In the genomic region with DNA sequence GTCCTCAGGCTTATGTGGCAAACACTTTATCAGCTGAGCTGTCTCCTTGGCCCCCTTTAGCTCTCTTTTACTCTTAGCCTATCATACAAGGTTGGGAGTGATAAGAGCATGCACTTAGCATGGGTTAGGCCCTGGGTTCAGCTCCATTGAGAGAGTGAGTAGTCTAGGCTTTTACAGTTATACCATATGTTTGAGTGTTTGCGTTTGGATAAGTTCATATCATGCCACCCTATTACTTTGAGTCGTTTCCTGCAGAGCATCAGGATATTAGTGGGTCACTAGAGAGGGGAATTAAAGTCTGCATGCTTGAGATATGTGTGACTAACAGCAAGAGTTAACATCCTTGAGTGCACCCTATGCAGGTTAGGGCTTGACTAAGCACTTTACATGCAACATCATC, we compare ENCODE assay signal across 22 mouse cellular contexts. TPM values are rescaled to one million over a fixed set of nuclear protein-coding genes. Genes with fewer than 3 reads are reported as not detected.
DNase-seq lines count a peak whose midpoint lies in the region; ATAC-seq and TF ChIP-seq lines count a peak whose summit lies in the region.
"Had no signal": no experiment of that assay in that cellular context is flagged by ENCODE, and none has a peak within 500 bp of the region (broad histone marks: within the 10 kb centered on the region; RNA-seq: fewer than 3 reads in every experiment).

No protein-coding gene starts in this region.

- WGBS in heart, embryonic 10.5 days = 92% methylated on average over 2 of the region's 2 CpGs
- 28% methylated on average over 2 of the region's 2 CpGs for WGBS in liver, embryonic 12.5 days (ENCODE audit: insufficient replicate concordance)
- WGBS in liver, embryonic 14.5 days (ENCODE audit: insufficient replicate concordance) = 23% methylated on average over 2 of the region's 2 CpGs

- H3K36me3 ChIP-seq in heart, embryonic 10.5 days = peaks cover 77% of the 10 kb centered on the region
- H3K36me3 ChIP-seq in liver, embryonic 12.5 days = peaks cover 86% of the 10 kb centered on the region
- peaks cover 32% of the 10 kb centered on the region for H3K36me3 ChIP-seq in liver, embryonic 14.5 days (replicated peaks; ENCODE audit: control insufficient read depth, insufficient read depth, low read depth)

- TF ChIP-seq CTCF in liver, embryonic 14.5 days (IDR thresholded peaks at IDR 0.05; ENCODE audit: low read depth) = no peak

- peaks cover 6% of the 10 kb centered on the region for H3K4me1 ChIP-seq in heart, embryonic 10.5 days
- peaks cover 45% of the 10 kb centered on the region for H3K4me1 ChIP-seq in liver, embryonic 12.5 days
- H3K4me1 ChIP-seq in liver, embryonic 14.5 days (replicated peaks; ENCODE audit: control insufficient read depth in 2 of 2, insufficient read depth in 2 of 2, low read length in 1 of 2) = peaks cover 0 to 11% of the 10 kb centered on the region in 2 experiments; a peak in 2 of 4 replicates

- no peaks in the 10 kb centered on the region for H3K9me3 ChIP-seq in heart, embryonic 10.5 days
- H3K9me3 ChIP-seq in liver, embryonic 12.5 days (replicated peaks) = no peaks in the 10 kb centered on the region
- H3K9me3 ChIP-seq in liver, embryonic 14.5 days (ENCODE audit: control insufficient read depth, low read length) = no peaks in the 10 kb centered on the region
- H3K9me3 ChIP-seq: embryonic facial prominence, embryonic 10.5 days; forebrain, embryonic 13.5 days; heart, embryonic 12.5 days; hindbrain, embryonic 12.5 days had no signal

- no peak overlapping the region for H3K4me3 ChIP-seq in heart, embryonic 10.5 days
- no peak overlapping the region for H3K4me3 ChIP-seq in liver, embryonic 12.5 days
- no peak overlapping the region for H3K4me3 ChIP-seq in liver, embryonic 14.5 days (ENCODE audit: insufficient read depth in 1 of 2, low read depth in 2 of 2, low read length in 2 of 2)
- H3K4me3 ChIP-seq: embryonic facial prominence, embryonic 10.5 days; forebrain, embryonic 13.5 days; heart, adult 2 months; heart, embryonic 12.5 days; hindbrain, embryonic 12.5 days had no signal

- peak; percentile 84 for ATAC-seq in liver, embryonic 12.5 days
- peak; percentile 84 for ATAC-seq in liver, embryonic 14.5 days (ENCODE audit: insufficient read depth)
- peak; percentile 85 for ATAC-seq in megakaryocyte-erythroid progenitor cell, adult 5-6 weeks (replicated peaks; ENCODE audit: low FRiP score, low TSS enrichment, poor library complexity, severe bottlenecking)
- ATAC-seq: activated CD4-positive, CD25-positive, alpha-beta regulatory T cell, adult 4 months; forebrain, embryonic 13.5 days; forebrain, postnatal 0 days; hindbrain, embryonic 16.5 days; Patski had no signal

- TF ChIP-seq EP300 in liver, embryonic 14.5 days (IDR thresholded peaks at IDR 0.05; ENCODE audit: low read depth) = peak; percentile 56

- no peak overlapping the region for H3K27ac ChIP-seq in heart, embryonic 10.5 days
- peak overlapping the region; percentile 54; the same call in 1 of the 2 replicates for H3K27ac ChIP-seq in liver, embryonic 12.5 days
- H3K27ac ChIP-seq in liver, embryonic 14.5 days = no peak overlapping the region
- H3K27ac ChIP-seq: embryonic facial prominence, embryonic 10.5 days; forebrain, embryonic 13.5 days; heart, adult 2 months; hindbrain, embryonic 12.5 days had no signal

- no peak overlapping the region for H3K4me2 ChIP-seq in liver, embryonic 12.5 days
- H3K4me2 ChIP-seq in liver, embryonic 14.5 days (ENCODE audit: low read depth) = no peak overlapping the region
- H3K4me2 ChIP-seq: forebrain, embryonic 13.5 days; heart, embryonic 12.5 days; hindbrain, embryonic 12.5 days had no signal

- peak; percentile 11 for DNase-seq in heart, embryonic 10.5 days (ENCODE audit: low spot score)
- no peak for DNase-seq in heart, postnatal 36 days
- DNase-seq in liver = no peak
- no peak for DNase-seq in liver, embryonic 14.5 days (ENCODE audit: low read depth in 3 of 3, low spot score in 3 of 3)
- DNase-seq in frontal cortex, postnatal 10 days (ENCODE audit: low spot score in 2 of 2) = no peak
- DNase-seq in urinary bladder, postnatal 36 days (ENCODE audit: low spot score in 2 of 2) = no peak
- DNase-seq: adrenal gland, postnatal 14 days; cerebellum, adult 11-12 months; cerebellum, adult 9-11 months; cerebellum, postnatal 36 days; forebrain, postnatal 0 days; gastrocnemius, postnatal 10 days; heart, adult 2 months had no signal

- no peaks in the 10 kb centered on the region for H3K27me3 ChIP-seq in heart, embryonic 10.5 days (ENCODE audit: insufficient read depth, poor library complexity, severe bottlenecking)
- no peaks in the 10 kb centered on the region for H3K27me3 ChIP-seq in liver, embryonic 12.5 days (replicated peaks)
- no peaks in the 10 kb centered on the region for H3K27me3 ChIP-seq in liver, embryonic 14.5 days (ENCODE audit: control insufficient read depth, insufficient read depth, low read length)
- H3K27me3 ChIP-seq: forebrain, embryonic 13.5 days; heart, embryonic 12.5 days; hindbrain, embryonic 12.5 days; Patski had no signal

- intact Hi-C loops in heart, postnatal 36 days (cut with DNase I) = no loop called here

- no peak overlapping the region for H3K9ac ChIP-seq in liver, embryonic 12.5 days
- no peak overlapping the region for H3K9ac ChIP-seq in liver, embryonic 14.5 days (replicated peaks)
- H3K9ac ChIP-seq: forebrain, embryonic 13.5 days; forebrain, postnatal 0 days; heart, embryonic 12.5 days; hindbrain, embryonic 12.5 days had no signal

RNA-seq across cellular contexts. Expression of a gene that starts 7.9 kb away (rescaled TPM):
- polyA plus RNA-seq in heart, embryonic 10.5 days (2016; fragmentation: Nextera tagmentation; extraction: Ambion mirVana) = 40.3 and 66.3 TPM in 2 replicates
- 10 to 100 TPM; 36.4 to 38.9 TPM for total RNA-seq in heart, postnatal 36 days (2021)
- 31.3 and 31.9 TPM in 2 replicates for polyA plus RNA-seq in liver, embryonic 12.5 days (2016; fragmentation: Nextera tagmentation; extraction: Ambion mirVana)
- 8.0 and 12.0 TPM in 2 replicates for polyA plus RNA-seq in liver, embryonic 14.5 days (2012; rRNA removed)
- polyA plus RNA-seq in liver, embryonic 14.5 days (2014; fragmentation: Nextera tagmentation; extraction: Ambion mirVana) = 15.7 and 15.9 TPM in 2 replicates
- total RNA-seq in megakaryocyte-erythroid progenitor cell, adult 5-6 weeks (2014; fragmentation: Nextera tagmentation) = 25.4 and 31.5 TPM in 2 replicates
- total RNA-seq in megakaryocyte-erythroid progenitor cell, adult 5-6 weeks (2017) = 35.8 and 41.7 TPM in 2 replicates

RNA-seq across cellular contexts. Expression of a gene that starts 31.7 kb away (rescaled TPM):
- 216 and 283 TPM in 2 replicates for polyA plus RNA-seq in heart, embryonic 10.5 days (2016; fragmentation: Nextera tagmentation; extraction: Ambion mirVana)
- 10 to 100 TPM; 61.7 to 68.2 TPM for total RNA-seq in heart, postnatal 36 days (2021)
- polyA plus RNA-seq in liver, embryonic 12.5 days (2016; fragmentation: Nextera tagmentation; extraction: Ambion mirVana) = 219 and 226 TPM in 2 replicates
- 26.2 and 76.5 TPM in 2 replicates for polyA plus RNA-seq in liver, embryonic 14.5 days (2012; rRNA removed)
- polyA plus RNA-seq in liver, embryonic 14.5 days (2014; fragmentation: Nextera tagmentation; extraction: Ambion mirVana) = 161 and 170 TPM in 2 replicates
- 248 and 394 TPM in 2 replicates for total RNA-seq in megakaryocyte-erythroid progenitor cell, adult 5-6 weeks (2014; fragmentation: Nextera tagmentation)
- total RNA-seq in megakaryocyte-erythroid progenitor cell, adult 5-6 weeks (2017) = 771 and 927 TPM in 2 replicates

RNA-seq across cellular contexts. Expression of a gene that starts 40.3 kb away (rescaled TPM):
- polyA plus RNA-seq in heart, embryonic 10.5 days (2016; fragmentation: Nextera tagmentation; extraction: Ambion mirVana) = 19.8 and 21.5 TPM in 2 replicates
- total RNA-seq in heart, postnatal 36 days (2021) = 10 to 100 TPM; 22.7 to 24.1 TPM
- 16.3 and 16.7 TPM in 2 replicates for polyA plus RNA-seq in liver, embryonic 12.5 days (2016; fragmentation: Nextera tagmentation; extraction: Ambion mirVana)
- 2.6 and 9.2 TPM in 2 replicates for polyA plus RNA-seq in liver, embryonic 14.5 days (2012; rRNA removed)
- polyA plus RNA-seq in liver, embryonic 14.5 days (2014; fragmentation: Nextera tagmentation; extraction: Ambion mirVana) = 14.8 and 15.1 TPM in 2 replicates
- 21.3 and 26.7 TPM in 2 replicates for total RNA-seq in megakaryocyte-erythroid progenitor cell, adult 5-6 weeks (2014; fragmentation: Nextera tagmentation)
- 28.5 and 31.2 TPM in 2 replicates for total RNA-seq in megakaryocyte-erythroid progenitor cell, adult 5-6 weeks (2017)

RNA-seq across cellular contexts. Expression of a gene that starts 40.3 kb away (rescaled TPM):
- polyA plus RNA-seq in heart, embryonic 10.5 days (2016; fragmentation: Nextera tagmentation; extraction: Ambion mirVana) = 1.0 and 1.3 TPM in 2 replicates
- total RNA-seq in heart, postnatal 36 days (2021) = under 1 TPM; 0.36 to 0.65 TPM
- polyA plus RNA-seq in liver, embryonic 12.5 days (2016; fragmentation: Nextera tagmentation; extraction: Ambion mirVana) = 0.46 and 0.53 TPM in 2 replicates
- 0.06 and 0.18 TPM in 2 replicates for polyA plus RNA-seq in liver, embryonic 14.5 days (2012; rRNA removed)
- 0.14 and 0.25 TPM in 2 replicates for polyA plus RNA-seq in liver, embryonic 14.5 days (2014; fragmentation: Nextera tagmentation; extraction: Ambion mirVana)
- 0.89 and 3.2 TPM in 2 replicates for total RNA-seq in megakaryocyte-erythroid progenitor cell, adult 5-6 weeks (2014; fragmentation: Nextera tagmentation)
- total RNA-seq in megakaryocyte-erythroid progenitor cell, adult 5-6 weeks (2017) = 1.0 and 1.1 TPM in 2 replicates

RNA-seq across cellular contexts. Expression of a gene that starts 55.7 kb away (rescaled TPM):
- 37.1 and 38.3 TPM in 2 replicates for polyA plus RNA-seq in heart, embryonic 10.5 days (2016; fragmentation: Nextera tagmentation; extraction: Ambion mirVana)
- total RNA-seq in heart, postnatal 36 days (2021) = 10 to 100 TPM; 20.8 to 25.3 TPM
- 46.1 and 47.5 TPM in 2 replicates for polyA plus RNA-seq in liver, embryonic 12.5 days (2016; fragmentation: Nextera tagmentation; extraction: Ambion mirVana)
- 5.7 and 9.4 TPM in 2 replicates for polyA plus RNA-seq in liver, embryonic 14.5 days (2012; rRNA removed)
- polyA plus RNA-seq in liver, embryonic 14.5 days (2014; fragmentation: Nextera tagmentation; extraction: Ambion mirVana) = 33.2 and 35.4 TPM in 2 replicates
- total RNA-seq in megakaryocyte-erythroid progenitor cell, adult 5-6 weeks (2014; fragmentation: Nextera tagmentation) = 27.3 and 60.1 TPM in 2 replicates
- 43.5 and 86.1 TPM in 2 replicates for total RNA-seq in megakaryocyte-erythroid progenitor cell, adult 5-6 weeks (2017)
